Mouse (Mus musculus) thymus, postnatal 0 days (tissue): ENCODE data around the gene Tusc2. TPM values are rescaled to one million over a fixed set of nuclear protein-coding genes. Genes with fewer than 3 reads are reported as not detected.
A peak's percentile ranks its signal among the peaks of the same experiment; 100 is the strongest.

Source experiments
- DNase-seq: peaks from one replicate; pipeline ENCODE4 v3.0.0-alpha.2; 2015; ENCODE audit warnings: low spot score
- polyA plus RNA-seq: library from polyadenylated mRNA; unstranded; fragments of >200 nt; fragmentation: Nextera tagmentation; extraction: Ambion mirVana; gene quantifications from 2 replicates; pipeline ENCODE4 v1.2.1, GENCODE M21; 2015

Tusc2 gene
- polyA plus RNA-seq, 1 experiment from 2014 or later, result 56.7 TPM

DNA sequence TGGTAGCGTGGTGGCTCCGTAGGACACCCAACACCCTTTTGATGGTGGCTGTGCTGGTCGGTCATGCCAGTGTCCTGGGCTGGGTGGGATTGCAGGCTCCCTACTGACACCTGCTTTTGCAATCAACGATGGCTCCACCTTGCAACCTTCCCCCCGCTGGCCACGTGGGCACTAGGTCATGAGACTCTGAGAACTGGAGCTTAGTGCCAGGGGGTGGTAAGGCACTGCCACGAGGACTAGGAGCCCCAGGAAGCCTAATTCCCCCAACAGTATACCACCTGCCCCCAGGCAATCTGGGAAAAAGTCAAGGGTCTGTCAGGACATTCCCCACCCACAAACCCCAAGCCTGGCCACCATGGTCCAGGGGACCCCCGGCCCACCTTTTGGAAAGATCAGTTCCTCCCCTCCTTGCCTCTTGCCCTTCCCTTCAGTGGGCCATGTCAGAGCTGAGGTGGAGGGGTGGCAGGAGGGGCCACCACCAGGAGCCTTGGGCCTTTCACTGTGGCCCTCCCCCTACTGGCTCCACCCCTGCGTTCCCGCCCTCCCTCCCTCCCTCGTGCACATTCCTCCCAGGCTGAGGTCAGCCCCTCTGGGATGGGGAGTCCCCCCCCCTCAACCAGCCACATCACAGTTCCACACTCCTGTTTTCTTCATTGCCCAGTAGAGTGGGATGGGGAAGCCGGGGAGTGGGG is 45.8 kb downstream of the Tusc2 start, which contains the start of gene Sema3b:
Gene Sema3b, minus strand, starts transcription at position 489 of the 692 bp plus-strand sequence.
- DNase-seq, result no peak

DNA sequence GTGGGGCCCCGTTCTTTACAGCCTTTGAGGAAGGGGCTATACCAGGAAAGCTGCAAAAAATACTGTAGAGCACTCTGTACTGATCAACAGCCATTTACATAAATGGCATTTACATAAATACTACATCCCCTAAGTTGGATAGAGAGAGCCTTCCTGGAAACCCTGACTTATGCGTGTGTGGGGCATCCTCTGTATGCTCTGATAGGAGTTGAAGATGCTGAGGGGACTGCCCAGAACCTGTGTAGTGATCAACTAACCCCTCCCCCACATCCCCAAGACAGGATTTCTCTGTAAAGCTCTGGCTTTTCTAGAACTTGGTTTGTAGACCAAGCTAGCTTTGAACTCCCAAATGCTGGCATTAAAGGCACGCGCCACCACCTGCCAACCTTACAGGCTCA is 46.4 kb downstream of the Tusc2 start:
- no peak for DNase-seq

DNA sequence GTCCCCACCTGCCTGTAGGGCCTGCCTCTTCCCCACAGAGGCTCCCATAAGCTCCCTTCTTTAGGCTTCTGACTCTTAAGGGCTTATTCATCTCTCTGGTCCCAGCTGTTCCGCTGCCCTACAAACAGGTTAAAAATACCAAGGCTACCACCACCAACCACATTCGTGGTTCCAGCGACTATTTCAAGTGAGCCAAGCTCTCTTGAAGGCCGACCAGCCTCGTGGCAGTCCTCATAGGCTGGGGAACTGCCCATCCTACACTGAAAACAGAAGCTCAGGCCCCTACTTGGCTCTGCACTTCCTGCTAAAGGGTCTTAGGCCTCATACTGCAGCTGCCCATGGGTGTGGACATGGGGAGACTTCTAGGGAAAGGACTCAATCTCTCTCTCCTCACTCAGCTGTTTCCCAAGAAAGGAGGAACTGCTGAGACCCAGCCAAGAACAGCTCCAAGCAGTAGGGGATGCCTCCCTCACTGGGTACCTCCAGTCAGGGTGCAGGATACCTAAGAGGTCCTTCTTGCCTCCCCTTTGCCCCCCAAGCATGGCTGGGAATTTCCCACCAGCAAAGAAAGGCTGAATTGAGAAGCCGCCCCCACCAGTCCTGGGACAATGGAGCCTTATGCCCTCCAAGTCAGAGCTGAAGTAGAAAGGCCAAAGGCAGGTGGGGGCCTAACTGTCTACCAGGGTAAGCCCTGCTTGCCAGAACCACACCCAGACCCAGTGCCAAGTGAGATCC is 48.6 kb downstream of the Tusc2 start:
- DNase-seq, result no peak

DNA sequence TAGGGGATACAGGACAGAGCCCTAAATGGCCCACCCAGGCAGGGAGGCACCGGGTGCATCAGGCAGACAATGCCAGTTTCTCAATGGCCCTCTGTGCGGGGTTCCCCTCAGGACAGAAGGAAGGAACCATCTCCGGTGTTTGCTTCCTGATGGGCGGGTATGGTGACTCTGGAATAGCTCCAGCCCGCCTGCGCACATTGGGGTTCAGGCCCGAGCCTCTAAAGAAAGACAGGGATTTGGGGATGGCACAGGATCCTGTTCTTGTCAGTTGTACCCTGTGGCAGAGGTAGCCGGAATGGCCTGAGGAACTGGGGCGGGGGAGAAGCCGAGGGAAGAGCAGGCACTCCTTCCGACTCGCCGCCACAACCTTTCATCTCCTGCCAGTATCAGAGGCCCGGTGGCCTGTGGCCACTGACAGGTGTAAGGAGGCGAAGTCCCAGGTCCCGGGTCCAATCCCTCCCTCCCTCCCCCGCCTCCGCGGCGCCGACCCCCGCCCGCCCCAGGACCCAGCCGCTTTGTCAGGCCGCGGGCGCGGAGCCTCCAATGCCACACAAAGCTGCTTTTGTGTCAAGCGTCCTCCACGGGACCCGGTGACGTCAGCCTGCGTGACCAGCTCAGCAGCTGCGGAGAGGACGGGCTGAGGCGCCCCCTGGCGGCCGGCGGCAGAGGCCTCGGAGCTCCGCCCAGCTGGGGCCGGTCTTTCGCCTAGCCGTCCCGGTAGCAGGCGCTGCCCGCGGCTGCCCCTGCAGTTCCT is 49.3 kb downstream of the Tusc2 start:
- peak; percentile 94 for DNase-seq

DNA sequence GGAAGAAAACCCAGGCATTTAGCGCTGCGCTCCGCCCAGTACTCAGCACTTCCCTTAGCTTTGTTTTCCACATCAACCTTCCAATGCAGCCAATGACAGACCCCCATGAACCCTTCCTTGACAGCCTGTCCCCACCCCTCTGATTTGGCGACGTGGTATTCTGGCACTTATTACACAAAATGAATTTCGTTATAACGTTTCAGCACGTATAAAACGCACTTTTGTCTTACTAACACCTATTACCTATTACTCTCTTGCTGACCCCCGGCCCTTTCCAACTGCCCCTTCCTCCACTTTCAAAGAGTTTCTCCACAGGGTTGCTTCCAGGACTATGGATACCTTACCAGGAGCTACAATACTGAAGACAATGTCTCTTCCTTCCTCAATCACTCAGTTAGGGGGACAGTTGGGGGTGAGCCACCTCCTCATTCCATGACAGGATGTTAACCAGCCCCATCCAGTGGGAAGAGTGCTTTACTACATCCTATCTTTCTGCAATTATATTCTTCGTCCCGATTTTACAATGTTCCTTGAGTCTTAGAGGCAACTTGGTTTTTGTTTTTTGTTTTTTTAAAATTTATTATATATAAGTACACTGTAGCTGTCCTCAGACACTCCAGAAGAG is 50.0 kb downstream of the Tusc2 start:
- DNase-seq, result no peak

DNA sequence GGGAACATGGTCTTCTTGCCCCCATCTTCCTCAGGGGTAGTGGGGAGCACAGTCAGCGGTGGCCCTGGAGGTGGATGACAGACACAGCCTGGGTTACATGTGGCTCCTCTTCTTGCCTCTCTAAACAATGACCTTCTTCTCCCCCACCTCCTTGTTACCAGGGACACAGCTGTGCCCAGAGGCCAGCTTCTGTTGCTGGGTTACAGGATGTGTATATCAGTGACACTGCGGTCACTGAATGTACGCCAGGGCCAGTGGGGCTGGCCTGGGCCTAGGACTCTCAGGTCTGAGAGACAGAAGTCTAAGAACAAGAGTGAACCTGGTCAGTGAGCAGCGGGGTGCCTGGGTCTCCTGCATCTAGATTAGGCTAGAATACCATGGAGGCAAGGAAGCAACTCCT is 52.0 kb downstream of the Tusc2 start:
- DNase-seq, result no peak

Other genes starting within 250 kb of the Tusc2 start
- 5.7 and 6.2 TPM in 2 replicates for gene Hemk1, start 224.9 kb upstream of the Tusc2 start, polyA plus RNA-seq
- gene 6430571L13Rik, start 222.7 kb upstream of the Tusc2 start, polyA plus RNA-seq, result 0.42 and 0.51 TPM in 2 replicates
- 0.31 and 0.35 TPM in 2 replicates for gene Cacna2d2, start 163.6 kb upstream of the Tusc2 start, polyA plus RNA-seq
- 35.0 and 37.1 TPM in 2 replicates for gene Tmem115, start 29.3 kb upstream of the Tusc2 start, polyA plus RNA-seq
- 48.5 and 49.8 TPM in 2 replicates for gene Cyb561d2, start 21.1 kb upstream of the Tusc2 start, polyA plus RNA-seq
- 47.2 and 48.4 TPM in 2 replicates for gene Nprl2, start 21.0 kb upstream of the Tusc2 start, polyA plus RNA-seq
- gene Zmynd10, start 16.0 kb upstream of the Tusc2 start, polyA plus RNA-seq, result 0.89 and 1.5 TPM in 2 replicates
- 52.1 and 56.2 TPM in 2 replicates for gene Rassf1, start 11.7 kb upstream of the Tusc2 start, polyA plus RNA-seq
- gene Hyal2, start 4.7 kb downstream of the Tusc2 start, polyA plus RNA-seq, result 31.0 and 31.3 TPM in 2 replicates
- gene Hyal1, start 13.7 kb downstream of the Tusc2 start, polyA plus RNA-seq, result 6.1 and 9.0 TPM in 2 replicates
- 18.4 and 23.1 TPM in 2 replicates for gene Naa80, start 15.6 kb downstream of the Tusc2 start, polyA plus RNA-seq
- gene Hyal3, start 17.6 kb downstream of the Tusc2 start, polyA plus RNA-seq, result 0.90 and 1.2 TPM in 2 replicates
- 43.6 and 48.7 TPM in 2 replicates for gene Ifrd2, start 24.4 kb downstream of the Tusc2 start, polyA plus RNA-seq
- 1.4 and 1.8 TPM in 2 replicates for gene Sema3b, start 46.0 kb downstream of the Tusc2 start, polyA plus RNA-seq
- gene Gnai2, start 72.1 kb downstream of the Tusc2 start, polyA plus RNA-seq, result 466 and 479 TPM in 2 replicates
- 0.60 and 1.1 TPM in 2 replicates for gene Slc38a3, start 106.3 kb downstream of the Tusc2 start, polyA plus RNA-seq
- gene Gnat1, start 116.5 kb downstream of the Tusc2 start, polyA plus RNA-seq, result 0.62 and 0.85 TPM in 2 replicates
- gene Sema3f, start 147.2 kb downstream of the Tusc2 start, polyA plus RNA-seq, result 2.2 and 3.2 TPM in 2 replicates
- gene Rbm5, start 207.7 kb downstream of the Tusc2 start, polyA plus RNA-seq, result 162 and 183 TPM in 2 replicates